Mouse (Mus musculus) limb, embryonic 14.5 days (tissue): ENCODE results near the gene Ebf1. TPM values are rescaled to one million over a fixed set of nuclear protein-coding genes. Genes with fewer than 3 reads are reported as not detected.

Experiments
- ATAC-seq: fragments of 200-750 bp; cut with Nextera tagmentation; 2 replicates; pipeline ENCODE4 v1.8.0; 2017; ENCODE audit warnings: low read depth, moderate number of reproducible peaks, moderate TSS enrichment; ENCODE audit not compliant: low FRiP score
- DNase-seq: peaks from one replicate; pipeline ENCODE4 v3.0.0-alpha.2; 2015; ENCODE audit warnings: low spot score
- H3K27ac ChIP-seq: fragments of 300-500 bp; sonication (generic); replicated peaks from 2 replicates; pipeline ENCODE4 v1.5.1; 2014; ENCODE audit warnings: low read depth, mild to moderate bottlenecking, low read length, moderate library complexity, mixed read lengths
- H3K27me3 ChIP-seq: fragments of 300-500 bp; sonication (generic); 2 replicates; pipeline ENCODE4 v1.6.1; 2014; ENCODE audit warnings: low read length, mixed read lengths; ENCODE audit not compliant: control insufficient read depth, insufficient read depth
- H3K36me3 ChIP-seq: fragments of 300-500 bp; sonication (generic); 2 replicates; pipeline ENCODE4 v1.6.1; 2014; ENCODE audit warnings: mild to moderate bottlenecking, low read length, moderate library complexity, mixed read lengths; ENCODE audit not compliant: control insufficient read depth, insufficient read depth
- H3K4me1 ChIP-seq: fragments of 300-500 bp; sonication (generic); 2 replicates; pipeline ENCODE4 v1.6.1; 2014; ENCODE audit warnings: antibody characterized with exemption, low read length, mixed read lengths; ENCODE audit not compliant: control insufficient read depth, insufficient read depth
- H3K4me2 ChIP-seq: fragments of 300-500 bp; sonication (generic); replicated peaks from 2 replicates; pipeline ENCODE4 v1.6.1; 2014; ENCODE audit warnings: low read depth, mild to moderate bottlenecking, low read length, moderate library complexity; ENCODE audit not compliant: severe bottlenecking
- H3K4me3 ChIP-seq: fragments of 300-500 bp; sonication (generic); replicated peaks from 2 replicates; pipeline ENCODE4 v1.5.1; 2014; ENCODE audit warnings: low read length
- H3K9ac ChIP-seq: fragments of 300-500 bp; sonication (generic); 2 replicates; pipeline ENCODE4 v1.6.1; 2014; ENCODE audit warnings: mild to moderate bottlenecking, low read depth, low read length, moderate library complexity; ENCODE audit not compliant: severe bottlenecking
- H3K9me3 ChIP-seq: fragments of 300-500 bp; sonication (generic); 2 replicates; pipeline ENCODE4 v1.6.1; 2016; ENCODE audit warnings: low read length; ENCODE audit not compliant: control insufficient read depth
- POLR2A ChIP-seq: fragments of 200-500 bp; IDR thresholded peaks from 2 replicates; pipeline ENCODE4 v1.8.0; 2012; ENCODE audit warnings: inconsistent platforms, mild to moderate bottlenecking, moderate library complexity, borderline replicate concordance; ENCODE audit not compliant: insufficient read depth, insufficient read length; ENCODE audit errors: extremely low read depth
- WGBS: fragments of 180-500 bp; shearing (Covaris S2); extraction: QIAGEN DNeasy Blood & Tissue Kit; methylation state at CpG from one replicate; pipeline ENCODE4 v1.1.7; 2014; 5-methylcytosine and 5-hydroxymethylcytosine counted together
- polyA plus RNA-seq, 2 experiments: library from polyadenylated mRNA; depleted of rRNA in 1 of 2; stranded (reverse) in 1 of 2; unstranded in 1 of 2; fragments of >200 nt; fragmentation: Nextera tagmentation in 1 of 2; extraction: Ambion mirVana in 1 of 2; gene quantifications; 2 replicates each; pipeline versions ENCODE4 v1.2.1 to v1.2.3; 2012 to 2014

The Ebf1 gene
- polyA plus RNA-seq, 2 experiments: 42.9 to 71.4 TPM

- no peaks in the 10 kb centered on the region for H3K9me3 ChIP-seq
- no peaks in the 10 kb centered on the region for H3K27me3 ChIP-seq
- no peak for ATAC-seq
- no peaks in the 10 kb centered on the region for H3K36me3 ChIP-seq
- no peak for TF ChIP-seq POLR2A
- no peaks in the 10 kb centered on the region for H3K4me1 ChIP-seq
- 44% methylated on average over 3 of the region's 3 CpGs for WGBS
- no peak for DNase-seq
- H3K4me3 ChIP-seq: no peak overlapping the region
- H3K27ac ChIP-seq: no peak overlapping the region
- H3K9ac ChIP-seq: no peak overlapping the region
- no peak overlapping the region for H3K4me2 ChIP-seq
Observed at GRCm38 (mm10) chr11:44749309-44749708, 132.2 kb downstream of the Ebf1 start.

DNA sequence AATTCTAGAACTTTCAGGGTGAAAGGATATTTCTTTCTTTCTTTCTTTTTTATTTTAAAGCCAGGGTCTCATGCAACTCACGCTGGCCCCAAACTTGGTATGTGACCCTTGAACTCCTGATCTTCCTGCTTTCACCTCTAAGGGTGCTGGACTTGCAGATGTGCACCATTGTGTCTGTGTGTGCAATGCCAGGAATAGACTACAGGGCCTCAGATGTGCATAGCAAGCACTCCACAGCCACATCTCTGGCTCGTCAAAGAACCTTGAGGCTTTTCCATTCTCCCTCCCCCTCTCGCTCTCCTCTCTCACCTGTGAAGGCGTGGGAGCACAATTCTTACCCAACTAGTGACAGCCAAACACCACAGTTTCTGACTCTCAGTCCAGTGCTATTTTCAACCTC lies 137.2 kb downstream of the Ebf1 start:
- no peak overlapping the region for H3K4me2 ChIP-seq
- no peaks in the 10 kb centered on the region for H3K36me3 ChIP-seq
- DNase-seq (no peak), ATAC-seq (no peak)
- H3K4me1 ChIP-seq: no peaks in the 10 kb centered on the region
- TF ChIP-seq POLR2A: no peak
- no peaks in the 10 kb centered on the region for H3K27me3 ChIP-seq
- H3K9ac ChIP-seq: no peak overlapping the region
- no peak overlapping the region for H3K4me3 ChIP-seq
- H3K27ac ChIP-seq: no peak overlapping the region
- WGBS: 69% methylated on average over 4 of the region's 4 CpGs
- H3K9me3 ChIP-seq: no peaks in the 10 kb centered on the region

- TF ChIP-seq POLR2A: no peak
- H3K9ac ChIP-seq: no peak overlapping the region
Observed at GRCm38 (mm10) chr11:44756321-44756720, 139.2 kb downstream of the Ebf1 start.

DNA sequence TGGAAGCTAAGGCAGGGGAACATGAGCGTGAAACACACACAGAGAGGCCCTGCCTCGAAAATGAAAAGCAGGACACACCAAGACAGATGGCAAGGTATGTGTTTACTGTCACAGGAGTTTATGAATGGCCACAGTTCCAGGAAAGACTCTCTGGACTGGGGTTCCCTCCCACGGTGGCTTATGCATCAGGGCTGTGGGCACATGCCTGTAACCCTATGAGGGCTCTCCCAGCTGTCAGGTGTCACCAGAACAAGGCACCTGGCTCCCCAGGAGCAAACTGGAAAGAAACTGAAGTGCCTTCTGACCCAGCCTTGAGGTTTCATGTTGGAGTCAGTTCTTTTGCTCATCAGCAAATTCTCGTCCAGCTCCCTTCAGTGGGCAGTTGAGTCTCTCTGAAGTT lies 141.7 kb downstream of the Ebf1 start:
- DNase-seq (no peak), ATAC-seq (no peak)
- 72% methylated on average over 4 of the region's 4 CpGs for WGBS
- no peak overlapping the region for H3K27ac ChIP-seq
- H3K36me3 ChIP-seq: no peaks in the 10 kb centered on the region
- H3K4me3 ChIP-seq: no peak overlapping the region
- peaks cover 3% of the 10 kb centered on the region; the same call in 1 of the 2 replicates for H3K4me1 ChIP-seq
- no peaks in the 10 kb centered on the region for H3K27me3 ChIP-seq
- no peaks in the 10 kb centered on the region for H3K9me3 ChIP-seq
- no peak overlapping the region for H3K9ac ChIP-seq
- no peak for TF ChIP-seq POLR2A
- H3K4me2 ChIP-seq: no peak overlapping the region

More at GRCm38 (mm10) chr11:44756321-44756720, 139.2 kb downstream of the Ebf1 start:
- ATAC-seq (no peak), DNase-seq (no peak)
- Histone ChIP-seq H3K4me2 (no peak overlapping the region), H3K9me3 (no peaks in the 10 kb centered on the region), H3K4me3 (no peak overlapping the region), H3K27me3 (no peaks in the 10 kb centered on the region), H3K4me1 (no peaks in the 10 kb centered on the region), H3K36me3 (no peaks in the 10 kb centered on the region), H3K27ac (no peak overlapping the region)
- WGBS: 82% methylated on average over 7 of the region's 7 CpGs

- no peak overlapping the region for H3K9ac ChIP-seq
- ATAC-seq: no peak
- no peak overlapping the region for H3K4me2 ChIP-seq
- H3K4me3 ChIP-seq: no peak overlapping the region
- WGBS: 14% methylated on average over 20 of the region's 20 CpGs
- H3K36me3 ChIP-seq: no peaks in the 10 kb centered on the region; the same call in 1 of the 2 replicates
- H3K4me1 ChIP-seq: peaks cover 3% of the 10 kb centered on the region; the same call in 1 of the 2 replicates
- no peaks in the 10 kb centered on the region for H3K27me3 ChIP-seq
- H3K27ac ChIP-seq: no peak overlapping the region
- no peaks in the 10 kb centered on the region for H3K9me3 ChIP-seq
- no peak for DNase-seq
- no peak for TF ChIP-seq POLR2A
Observed at GRCm38 (mm10) chr11:44761128-44761996, 144.2 kb downstream of the Ebf1 start.
